Mouse (Mus musculus): Measurements from ENCODE around the gene Lig4. TPM values are rescaled to one million over a fixed set of nuclear protein-coding genes. Genes with fewer than 3 reads are reported as not detected.

The Lig4 gene
- polyA plus RNA-seq, 1 experiment from 2014 or later: 7.9 TPM

- peaks cover 31% of the 10 kb centered on the region for H3K4me1 ChIP-seq (replicated peaks)
- ATAC-seq (ENCODE audit: insufficient number of reproducible peaks, insufficient read depth, low FRiP score, low TSS enrichment, low read depth): peak; percentile 5; the same call in 1 of the 2 replicates
- H3K27me3 ChIP-seq: no peaks in the 10 kb centered on the region
- no peaks in the 10 kb centered on the region for H3K9me3 ChIP-seq
- peak overlapping the region; percentile 90 for H3K4me3 ChIP-seq (replicated peaks)
- peak overlapping the region; percentile 87 for H3K27ac ChIP-seq
- H3K4me2 ChIP-seq: peak overlapping the region; percentile 79
- 35% methylated on average over 15 of the region's 15 CpGs for WGBS
- peak overlapping the region; percentile 85; the same call in 1 of the 2 replicates for H3K9ac ChIP-seq (replicated peaks)
- peaks cover 16% of the 10 kb centered on the region for H3K36me3 ChIP-seq
These were observed 470 bp downstream of the Lig4 start for GRCm38 (mm10) chr8:9977016-9977415.

- peak overlapping the region; percentile 70 for H3K4me3 ChIP-seq (replicated peaks)
- peaks cover 31% of the 10 kb centered on the region for H3K4me1 ChIP-seq (replicated peaks)
- no peaks in the 10 kb centered on the region for H3K27me3 ChIP-seq
- under 1% methylated on average over 47 of the region's 47 CpGs for WGBS
- H3K9me3 ChIP-seq: no peaks in the 10 kb centered on the region
- H3K36me3 ChIP-seq: peaks cover 26% of the 10 kb centered on the region
- no peak overlapping the region for H3K27ac ChIP-seq
- peak overlapping the region; percentile 65 for H3K9ac ChIP-seq (replicated peaks)
- ATAC-seq (ENCODE audit: insufficient number of reproducible peaks, insufficient read depth, low FRiP score, low TSS enrichment, low read depth): peak; percentile 94
- peak overlapping the region; percentile 79 for H3K4me2 ChIP-seq
These were observed 1.4 kb downstream of the Lig4 start for GRCm38 (mm10) chr8:9975898-9976611.

DNA sequence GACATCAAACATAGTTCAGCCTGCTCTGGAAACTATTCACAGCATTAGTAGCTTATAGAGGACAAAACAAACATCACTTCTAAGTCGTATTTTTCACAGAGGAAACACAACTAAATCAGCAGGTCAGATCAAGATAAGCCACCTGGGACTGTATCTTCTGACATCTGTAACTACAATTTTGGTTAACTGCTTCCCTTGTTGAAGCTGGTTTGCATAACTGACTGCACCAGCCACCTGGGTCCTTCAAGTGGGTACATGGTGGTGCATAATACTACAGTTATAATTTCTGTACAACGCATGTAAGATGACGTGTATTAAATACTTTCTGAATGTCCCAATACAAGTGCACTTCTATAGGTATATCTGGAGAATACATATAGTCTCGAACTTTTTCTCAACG is 2.2 kb downstream of the Lig4 start:
- H3K4me1 ChIP-seq (replicated peaks): peaks cover 31% of the 10 kb centered on the region
- H3K27ac ChIP-seq: no peak overlapping the region
- peak overlapping the region; percentile 70 for H3K4me3 ChIP-seq (replicated peaks)
- no peaks in the 10 kb centered on the region for H3K27me3 ChIP-seq
- no peak for ATAC-seq (ENCODE audit: insufficient number of reproducible peaks, insufficient read depth, low FRiP score, low TSS enrichment, low read depth)
- WGBS: 53% methylated on average over 5 of the region's 5 CpGs
- H3K36me3 ChIP-seq: peaks cover 28% of the 10 kb centered on the region
- peak overlapping the region; percentile 79 for H3K4me2 ChIP-seq
- H3K9ac ChIP-seq (replicated peaks): peak overlapping the region; percentile 65; the same call in 1 of the 2 replicates
- H3K9me3 ChIP-seq: no peaks in the 10 kb centered on the region

DNA sequence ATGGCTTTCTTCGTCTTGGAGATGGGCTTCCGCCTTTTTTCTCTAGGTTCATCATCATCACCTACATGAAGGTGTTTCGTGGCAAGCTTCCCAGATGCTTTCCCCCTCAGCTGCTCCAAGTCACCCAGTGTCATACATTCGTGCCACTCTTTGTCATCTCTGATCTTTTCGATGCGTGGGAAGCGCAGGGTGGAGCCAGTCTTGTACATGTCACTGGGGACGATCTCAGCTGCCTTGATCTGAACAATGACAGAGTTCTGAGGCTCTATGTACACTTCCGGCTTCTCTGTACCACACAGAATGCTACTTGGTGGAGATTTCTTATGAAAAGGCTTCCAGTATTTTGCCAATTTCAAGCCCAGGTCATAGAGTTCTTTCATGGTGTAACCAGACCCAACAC is 5.6 kb downstream of the Lig4 start:
- Histone ChIP-seq H3K27me3 (no peaks in the 10 kb centered on the region), H3K36me3 (peaks cover 43% of the 10 kb centered on the region), H3K4me2 (no peak overlapping the region), H3K4me1 (replicated peaks) (peaks cover 10% of the 10 kb centered on the region), H3K9me3 (no peaks in the 10 kb centered on the region), H3K4me3 (replicated peaks) (no peak overlapping the region), H3K9ac (replicated peaks) (no peak overlapping the region), H3K27ac (no peak overlapping the region)
- 93% methylated on average over 9 of the region's 9 CpGs for WGBS
- no peak for ATAC-seq (ENCODE audit: insufficient number of reproducible peaks, insufficient read depth, low FRiP score, low TSS enrichment, low read depth)

GRCm38 (mm10) chr8:9959919-9960318 is 17.6 kb downstream of the Lig4 start:
- no peak for ATAC-seq (ENCODE audit: insufficient number of reproducible peaks, insufficient read depth, low FRiP score, low TSS enrichment, low read depth)
- WGBS: 97% methylated on average over 2 of the region's 2 CpGs

GRCm38 (mm10) chr8:9958338-9958737 is 19.1 kb downstream of the Lig4 start:
- no peaks in the 10 kb centered on the region for H3K9me3 ChIP-seq
- no peak overlapping the region for H3K9ac ChIP-seq (replicated peaks)
- 64% methylated on average over 4 of the region's 4 CpGs for WGBS
- no peak for ATAC-seq (ENCODE audit: insufficient number of reproducible peaks, insufficient read depth, low FRiP score, low TSS enrichment, low read depth)
- H3K4me1 ChIP-seq (replicated peaks): no peaks in the 10 kb centered on the region
- H3K36me3 ChIP-seq: no peaks in the 10 kb centered on the region
- no peak overlapping the region for H3K4me3 ChIP-seq (replicated peaks)
- H3K4me2 ChIP-seq: no peak overlapping the region
- H3K27ac ChIP-seq: no peak overlapping the region
- H3K27me3 ChIP-seq: no peaks in the 10 kb centered on the region

More at GRCm38 (mm10) chr8:9959919-9960318, 17.6 kb downstream of the Lig4 start:
- no peaks in the 10 kb centered on the region for H3K4me1 ChIP-seq (replicated peaks)
- no peak overlapping the region for H3K27ac ChIP-seq
- no peaks in the 10 kb centered on the region for H3K27me3 ChIP-seq
- no peak overlapping the region for H3K9ac ChIP-seq (replicated peaks)
- no peaks in the 10 kb centered on the region for H3K9me3 ChIP-seq
- no peak overlapping the region for H3K4me3 ChIP-seq (replicated peaks)
- no peaks in the 10 kb centered on the region for H3K36me3 ChIP-seq
- no peak overlapping the region for H3K4me2 ChIP-seq

DNA sequence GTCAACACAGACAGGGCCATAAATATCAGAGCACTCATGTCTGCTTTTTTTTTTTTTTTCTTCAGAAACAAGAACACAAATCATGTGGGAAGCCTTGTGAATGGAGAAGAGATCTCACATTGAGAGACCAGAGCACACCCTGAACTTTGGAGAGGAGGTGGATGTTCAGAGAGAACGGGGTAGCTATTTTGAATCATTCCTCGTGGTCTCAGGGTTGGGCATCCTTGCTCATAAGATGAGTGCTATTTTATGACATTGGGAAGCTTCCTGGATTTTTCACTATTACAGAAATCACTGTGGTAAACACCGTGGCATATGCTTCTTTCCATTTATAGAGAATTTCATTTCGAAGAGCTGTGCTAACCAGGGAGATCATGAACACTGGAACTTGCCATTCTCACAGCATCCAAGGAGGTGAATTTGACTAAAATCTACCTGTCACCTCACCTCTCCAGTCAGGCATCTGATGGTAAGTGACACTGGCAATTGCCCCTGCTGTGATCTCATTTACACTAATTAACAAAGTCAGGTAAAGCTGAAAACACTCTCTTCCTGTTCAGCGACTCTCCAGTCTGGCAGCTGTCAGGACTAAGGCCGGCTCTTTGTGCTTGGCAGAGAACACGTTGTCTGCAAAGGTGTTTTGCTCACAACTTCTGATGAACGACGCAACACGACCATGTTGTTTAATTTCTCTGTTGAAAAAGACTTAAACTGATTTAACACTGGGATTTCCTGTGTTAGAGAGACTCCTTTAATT is 28.2 kb downstream of the Lig4 start:
- no peak overlapping the region for H3K27ac ChIP-seq
- no peak overlapping the region for H3K4me3 ChIP-seq (replicated peaks)
- WGBS: 63% methylated on average over 10 of the region's 10 CpGs
- no peaks in the 10 kb centered on the region for H3K36me3 ChIP-seq
- ATAC-seq (ENCODE audit: insufficient number of reproducible peaks, insufficient read depth, low FRiP score, low TSS enrichment, low read depth): no peak
- H3K27me3 ChIP-seq: no peaks in the 10 kb centered on the region
- no peak overlapping the region for H3K4me2 ChIP-seq
- no peaks in the 10 kb centered on the region for H3K4me1 ChIP-seq (replicated peaks)
- no peak overlapping the region for H3K9ac ChIP-seq (replicated peaks)
- H3K9me3 ChIP-seq: no peaks in the 10 kb centered on the region

GRCm38 (mm10) chr8:9935574-9935973 is 41.9 kb downstream of the Lig4 start:
- no peaks in the 10 kb centered on the region for H3K4me1 ChIP-seq (replicated peaks)
- H3K9me3 ChIP-seq: no peaks in the 10 kb centered on the region
- H3K36me3 ChIP-seq: no peaks in the 10 kb centered on the region
- no peak overlapping the region for H3K4me2 ChIP-seq
- no peak overlapping the region for H3K9ac ChIP-seq (replicated peaks)
- no peak overlapping the region for H3K4me3 ChIP-seq (replicated peaks)
- H3K27me3 ChIP-seq: 0 out of 2 replicates have a peak, but pooled peaks cover 3% of the 10 kb centered on the region
- no peak for ATAC-seq (ENCODE audit: insufficient number of reproducible peaks, insufficient read depth, low FRiP score, low TSS enrichment, low read depth)
- H3K27ac ChIP-seq: no peak overlapping the region
- 64% methylated on average over 7 of the region's 7 CpGs for WGBS

- 0 out of 2 replicates have a peak, but pooled peaks cover 3% of the 10 kb centered on the region for H3K27me3 ChIP-seq
- 37% methylated on average over 10 of the region's 10 CpGs for WGBS
- ATAC-seq (ENCODE audit: insufficient number of reproducible peaks, insufficient read depth, low FRiP score, low TSS enrichment, low read depth): 0 out of 2 replicates have a peak, but pooled peaks have one; percentile 37
- no peaks in the 10 kb centered on the region for H3K36me3 ChIP-seq
- no peak overlapping the region for H3K27ac ChIP-seq
- no peaks in the 10 kb centered on the region for H3K4me1 ChIP-seq (replicated peaks)
- no peaks in the 10 kb centered on the region for H3K9me3 ChIP-seq
- no peak overlapping the region for H3K9ac ChIP-seq (replicated peaks)
- no peak overlapping the region for H3K4me2 ChIP-seq
- H3K4me3 ChIP-seq (replicated peaks): no peak overlapping the region
These were observed 42.5 kb downstream of the Lig4 start for GRCm38 (mm10) chr8:9934891-9935565.

GRCm38 (mm10) chr8:9932711-9933110 is 44.8 kb downstream of the Lig4 start:
- no peaks in the 10 kb centered on the region for H3K27me3 ChIP-seq

More at GRCm38 (mm10) chr8:9932711-9933110, 44.8 kb downstream of the Lig4 start:
- H3K27ac ChIP-seq: no peak overlapping the region
- H3K4me1 ChIP-seq (replicated peaks): no peaks in the 10 kb centered on the region
- no peaks in the 10 kb centered on the region for H3K36me3 ChIP-seq
- no peak overlapping the region for H3K9ac ChIP-seq (replicated peaks)
- H3K4me2 ChIP-seq: no peak overlapping the region
- H3K4me3 ChIP-seq (replicated peaks): no peak overlapping the region
- ATAC-seq (ENCODE audit: insufficient number of reproducible peaks, insufficient read depth, low FRiP score, low TSS enrichment, low read depth): no peak
- no peaks in the 10 kb centered on the region for H3K9me3 ChIP-seq
